Mouse (Mus musculus) hindbrain, embryonic 10.5 days (tissue): Measurements from ENCODE around the gene Nxnl1. TPM values are rescaled to one million over a fixed set of nuclear protein-coding genes. Genes with fewer than 3 reads are reported as not detected.

ENCODE experiments used
- DNase-seq: peaks from one replicate; pipeline ENCODE4 v3.0.0-alpha.2; 2017; ENCODE audit warnings: low spot score
- H3K27ac ChIP-seq: fragments of 300-500 bp; sonication (generic); 2 replicates; pipeline ENCODE4 v1.5.1; 2016; ENCODE audit warnings: mild to moderate bottlenecking, moderate library complexity
- H3K27me3 ChIP-seq: fragments of 300-500 bp; sonication (generic); 2 replicates; pipeline ENCODE4 v1.6.1; 2016; ENCODE audit warnings: mild to moderate bottlenecking; ENCODE audit not compliant: poor library complexity, insufficient read depth, severe bottlenecking
- H3K36me3 ChIP-seq: fragments of 300-500 bp; sonication (generic); 2 replicates; pipeline ENCODE4 v1.6.1; 2016; ENCODE audit warnings: mild to moderate bottlenecking, moderate library complexity
- H3K4me1 ChIP-seq: fragments of 300-500 bp; sonication (generic); replicated peaks from 2 replicates; pipeline ENCODE4 v1.6.1; 2016; ENCODE audit warnings: mild to moderate bottlenecking
- H3K4me3 ChIP-seq: fragments of 300-500 bp; sonication (generic); 2 replicates; pipeline ENCODE4 v1.5.1; 2016; ENCODE audit warnings: mild to moderate bottlenecking, moderate library complexity
- H3K9me3 ChIP-seq: fragments of 300-500 bp; sonication (generic); 2 replicates; pipeline ENCODE4 v1.6.1; 2016; ENCODE audit warnings: mild to moderate bottlenecking, moderate library complexity
- WGBS: fragments of 180-500 bp; shearing (Covaris S2); methylation state at CpG from one replicate; pipeline ENCODE4 v1.1.7; 2016; 5-methylcytosine and 5-hydroxymethylcytosine counted together
- polyA plus RNA-seq: library from polyadenylated mRNA; unstranded; fragments of >200 nt; fragmentation: Nextera tagmentation; extraction: Ambion mirVana; gene quantifications from 2 replicates; pipeline ENCODE4 v1.2.1, GENCODE M21; 2016

Nxnl1 gene
- polyA plus RNA-seq, 1 experiment from 2014 or later = not detected

DNA sequence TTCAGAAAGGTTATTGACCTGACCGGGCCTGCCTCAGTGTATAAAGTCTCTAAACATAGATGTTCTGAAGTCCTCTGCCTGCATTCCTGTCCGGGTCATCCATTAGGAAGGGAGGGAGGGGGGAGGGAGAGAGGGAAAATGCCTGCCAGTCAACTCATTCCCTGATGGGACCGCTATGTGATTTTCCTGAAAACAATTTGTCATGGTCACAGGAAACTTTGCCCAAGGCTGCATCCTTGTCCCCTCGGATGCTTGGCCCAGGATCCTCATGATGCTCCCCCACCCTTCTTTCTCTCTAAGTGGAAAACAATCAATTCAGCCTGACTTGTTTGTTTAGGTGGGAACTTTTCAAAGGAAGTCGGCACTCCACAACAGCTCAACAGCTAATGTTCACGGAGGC is 49.6 kb downstream of the Nxnl1 start:
- no peaks in the 10 kb centered on the region for H3K9me3 ChIP-seq
- no peaks in the 10 kb centered on the region for H3K36me3 ChIP-seq
- peaks cover 2% of the 10 kb centered on the region; the same call in 1 of the 2 replicates for H3K27me3 ChIP-seq
- no peak overlapping the region for H3K4me3 ChIP-seq
- H3K27ac ChIP-seq = peak overlapping the region; percentile 17; the same call in 1 of the 2 replicates
- DNase-seq = peak; percentile 55
- H3K4me1 ChIP-seq = peaks cover 35% of the 10 kb centered on the region
- WGBS = 9% methylated on average over 6 of the region's 6 CpGs

DNA sequence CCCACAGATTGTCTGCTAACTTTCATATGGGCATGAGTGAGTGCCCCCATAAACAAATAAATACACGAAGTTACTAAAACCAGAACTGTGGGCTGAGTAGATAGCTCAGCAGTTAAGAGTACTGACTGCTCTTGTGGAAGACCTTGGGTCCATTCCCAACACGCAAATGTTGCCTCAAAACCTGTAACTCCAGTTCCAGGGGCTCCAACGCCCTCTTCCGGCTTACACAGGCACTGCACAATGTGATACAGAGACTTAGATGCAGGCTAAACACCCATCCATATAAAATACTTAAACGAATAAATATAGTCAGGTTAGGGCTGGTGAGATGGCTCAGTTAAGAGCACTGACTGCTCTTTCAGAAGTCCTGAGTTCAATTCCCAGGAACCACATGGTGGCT is 51.4 kb downstream of the Nxnl1 start:
- H3K27ac ChIP-seq = no peak overlapping the region
- peaks cover 19% of the 10 kb centered on the region for H3K27me3 ChIP-seq
- WGBS = 78% methylated on average over 5 of the region's 5 CpGs
- no peak for DNase-seq
- no peaks in the 10 kb centered on the region for H3K36me3 ChIP-seq
- no peak overlapping the region for H3K4me3 ChIP-seq
- H3K9me3 ChIP-seq = no peaks in the 10 kb centered on the region
- H3K4me1 ChIP-seq = peaks cover 36% of the 10 kb centered on the region

DNA sequence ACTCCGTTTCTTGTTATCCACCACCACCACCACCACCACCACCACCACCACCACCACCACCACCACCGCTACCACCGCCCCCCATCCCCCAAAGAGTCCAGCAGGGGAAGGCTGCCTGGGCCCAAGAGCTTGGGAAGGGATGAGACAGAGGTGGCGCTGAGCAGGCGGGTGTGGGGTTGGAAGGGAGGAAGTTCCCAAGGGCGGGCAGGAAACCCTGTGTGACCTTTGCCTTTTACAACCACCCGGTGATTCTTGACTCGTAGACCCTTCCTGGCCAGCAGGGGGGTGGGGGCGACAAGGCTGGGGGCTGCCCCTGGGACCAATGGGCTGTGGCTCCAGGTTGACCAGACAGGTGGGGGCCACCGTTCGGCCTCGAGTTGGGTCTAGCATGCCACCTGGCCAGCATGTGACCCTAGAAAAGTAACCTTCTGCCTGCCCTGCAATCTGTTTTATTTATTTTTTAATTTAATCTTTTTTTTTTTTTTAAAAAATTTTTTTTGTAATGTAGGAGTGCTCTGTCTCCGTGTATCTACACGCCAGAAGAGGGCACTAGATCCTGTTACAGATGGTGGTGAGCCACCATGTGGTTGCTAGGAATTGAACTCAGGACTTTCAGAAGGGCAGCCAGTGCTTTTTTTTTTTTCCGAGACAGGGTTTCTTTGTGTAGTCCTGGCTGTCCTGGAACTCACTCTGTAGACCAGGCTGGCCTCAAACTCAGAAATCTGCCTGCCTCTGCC is 53.2 kb downstream of the Nxnl1 start:
- Histone ChIP-seq H3K4me1 (peaks cover 40% of the 10 kb centered on the region), H3K36me3 (no peaks in the 10 kb centered on the region), H3K27me3 (peaks cover 37% of the 10 kb centered on the region), H3K9me3 (no peaks in the 10 kb centered on the region), H3K27ac (no peak overlapping the region), H3K4me3 (no peak overlapping the region)
- DNase-seq = no peak
- 70% methylated on average over 15 of the region's 15 CpGs for WGBS

DNA sequence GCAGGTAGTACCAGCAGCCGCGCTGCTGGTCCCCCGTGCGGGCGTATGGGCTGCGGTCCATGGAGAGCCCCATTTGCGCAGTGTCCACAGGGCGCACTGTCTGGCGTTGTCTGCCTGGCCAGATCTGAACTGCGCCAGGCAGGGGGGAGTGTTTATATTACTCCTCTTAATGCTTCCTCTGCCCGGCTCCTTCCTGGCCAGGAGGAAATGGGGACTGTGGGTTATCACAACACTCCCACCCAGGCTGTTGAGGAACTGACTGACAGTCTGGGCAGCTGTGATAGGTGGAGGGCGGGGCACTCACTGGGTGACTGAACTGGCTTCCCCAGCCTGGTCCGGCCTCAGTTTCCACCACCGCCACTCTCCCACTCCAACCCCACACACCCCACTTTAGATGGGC is 54.8 kb downstream of the Nxnl1 start, which contains the start of gene Plvap:
Gene Plvap, minus strand, starts transcription at position 109 of the 400 bp plus-strand sequence.
- peak within 1 kb of the TSS; percentile 35; the same call in 1 of the 2 replicates for H3K27ac ChIP-seq
- H3K4me1 ChIP-seq = peaks cover 40% of the 10 kb centered on the region
- peaks cover 52% of the 10 kb centered on the region for H3K27me3 ChIP-seq
- no peaks in the 10 kb centered on the region for H3K9me3 ChIP-seq
- WGBS = 69% methylated on average over 14 of the region's 14 CpGs
- H3K36me3 ChIP-seq = no peaks in the 10 kb centered on the region
- H3K4me3 ChIP-seq = peak within 1 kb of the TSS; percentile 24
- DNase-seq = no peak

Other genes starting within 250 kb of the Nxnl1 start
- gene Use1, start 199.8 kb downstream of the Nxnl1 start, polyA plus RNA-seq = 74.4 and 84.6 TPM in 2 replicates
- gene Ocel1, start 195.3 kb downstream of the Nxnl1 start, polyA plus RNA-seq = 7.5 and 8.1 TPM in 2 replicates
- 125 and 139 TPM in 2 replicates for gene Nr2f6, start 184.6 kb downstream of the Nxnl1 start, polyA plus RNA-seq
- gene Ushbp1, start 170.8 kb downstream of the Nxnl1 start, polyA plus RNA-seq = 5.8 and 7.2 TPM in 2 replicates
- gene Babam1, start 169.7 kb downstream of the Nxnl1 start, polyA plus RNA-seq = 112 and 121 TPM in 2 replicates
- 35.2 and 56.1 TPM in 2 replicates for gene Ankle1, start 160.6 kb downstream of the Nxnl1 start, polyA plus RNA-seq
- 76.3 and 88.4 TPM in 2 replicates for gene Abhd8, start 102.9 kb downstream of the Nxnl1 start, polyA plus RNA-seq
- 221 and 249 TPM in 2 replicates for gene Mrpl34, start 101.6 kb downstream of the Nxnl1 start, polyA plus RNA-seq
- 147 and 169 TPM in 2 replicates for gene Dda1, start 97.4 kb downstream of the Nxnl1 start, polyA plus RNA-seq
- 3.3 and 6.8 TPM in 2 replicates for gene Ano8, start 80.6 kb downstream of the Nxnl1 start, polyA plus RNA-seq
- 18.2 and 22.5 TPM in 2 replicates for gene Gtpbp3, start 78.5 kb downstream of the Nxnl1 start, polyA plus RNA-seq
- 50.2 and 52.7 TPM in 2 replicates for gene Plvap, start 54.8 kb downstream of the Nxnl1 start, polyA plus RNA-seq
- gene Ccdc194, start 40.9 kb downstream of the Nxnl1 start, polyA plus RNA-seq = 0.51 and 0.60 TPM in 2 replicates
- gene Bst2, start 29.1 kb downstream of the Nxnl1 start, polyA plus RNA-seq = 8.9 and 9.6 TPM in 2 replicates
- 68.7 and 71.6 TPM in 2 replicates for gene Mvb12a, start 23.7 kb downstream of the Nxnl1 start, polyA plus RNA-seq
- 0.18 and 0.26 TPM in 2 replicates for gene Tmem221, start 7.7 kb downstream of the Nxnl1 start, polyA plus RNA-seq
- gene Slc27a1, start 2.3 kb upstream of the Nxnl1 start, polyA plus RNA-seq = 24.1 and 28.9 TPM in 2 replicates
- gene Pgls, start 25.6 kb upstream of the Nxnl1 start, polyA plus RNA-seq = 254 and 268 TPM in 2 replicates
- gene Fam129c, start 31.0 kb upstream of the Nxnl1 start, polyA plus RNA-seq = 5.0 and 5.3 TPM in 2 replicates
- 55.3 and 58.5 TPM in 2 replicates for gene Colgalt1, start 44.4 kb upstream of the Nxnl1 start, polyA plus RNA-seq
- gene Unc13a, start 105.2 kb upstream of the Nxnl1 start, polyA plus RNA-seq = 4.4 and 8.4 TPM in 2 replicates
- gene Jak3, start 109.7 kb upstream of the Nxnl1 start, polyA plus RNA-seq = 3.2 and 3.6 TPM in 2 replicates
- 0.37 and 0.58 TPM in 2 replicates for gene Insl3, start 122.6 kb upstream of the Nxnl1 start, polyA plus RNA-seq
- gene B3gnt3, start 135.2 kb upstream of the Nxnl1 start, polyA plus RNA-seq = 0.64 and 1.0 TPM in 2 replicates
- gene Fcho1, start 159.1 kb upstream of the Nxnl1 start, polyA plus RNA-seq = 16.7 and 26.9 TPM in 2 replicates